13 mouse cellular contexts compared by ENCODE assay signal in genomic region chr9:50957956-50958489, GRCm38 (mm10). TPM values are rescaled to one million over a fixed set of nuclear protein-coding genes. Genes with fewer than 3 reads are reported as not detected.
DNase-seq lines count a peak whose midpoint lies in the region; ATAC-seq and TF ChIP-seq lines count a peak whose summit lies in the region.
"Had no signal": no experiment of that assay in that cellular context is flagged by ENCODE, and none has a peak within 500 bp of the region (broad histone marks: within the 10 kb centered on the region; RNA-seq: fewer than 3 reads in every experiment).

No protein-coding gene starts in this region.

- no peaks in the 10 kb centered on the region for H3K36me3 ChIP-seq in lung, postnatal 0 days (ENCODE audit: insufficient read depth, low read length)
- no peaks in the 10 kb centered on the region for H3K36me3 ChIP-seq in embryonic facial prominence, embryonic 10.5 days (replicated peaks)
- no peaks in the 10 kb centered on the region for H3K36me3 ChIP-seq in stomach, postnatal 0 days (ENCODE audit: control insufficient read depth, insufficient read depth, low read length)
- no peaks in the 10 kb centered on the region for H3K36me3 ChIP-seq in forebrain, embryonic 13.5 days (ENCODE audit: poor library complexity, severe bottlenecking)
- H3K36me3 ChIP-seq: hindbrain, embryonic 12.5 days; limb, embryonic 15.5 days had no signal

- H3K4me1 ChIP-seq in lung, postnatal 0 days (ENCODE audit: insufficient read depth, low read depth, low read length), result no peaks in the 10 kb centered on the region
- no peaks in the 10 kb centered on the region for H3K4me1 ChIP-seq in embryonic facial prominence, embryonic 10.5 days
- H3K4me1 ChIP-seq in stomach, postnatal 0 days (replicated peaks; ENCODE audit: control insufficient read depth, insufficient read depth), result no peaks in the 10 kb centered on the region
- H3K4me1 ChIP-seq in forebrain, embryonic 13.5 days, result no peaks in the 10 kb centered on the region
- H3K4me1 ChIP-seq: hindbrain, embryonic 12.5 days; limb, embryonic 15.5 days had no signal

- peak; percentile 9 for DNase-seq in lung, postnatal 0 days (ENCODE audit: low spot score)
- no peak for DNase-seq in lung, adult 18-20 months
- DNase-seq in adrenal gland, adult 2 months, result peak; percentile 79
- DNase-seq in embryonic facial prominence, embryonic 10.5 days (ENCODE audit: low spot score), result peak; percentile 45
- DNase-seq in stomach, postnatal 0 days (ENCODE audit: low spot score), result peak; percentile 24
- DNase-seq in ovary, adult 18-20 months (ENCODE audit: low spot score), result no peak
- DNase-seq: forebrain, postnatal 0 days; heart, adult 2 months had no signal

- H3K27me3 ChIP-seq in lung, postnatal 0 days (replicated peaks; ENCODE audit: insufficient read depth, low read length), result no peaks in the 10 kb centered on the region
- no peaks in the 10 kb centered on the region for H3K27me3 ChIP-seq in embryonic facial prominence, embryonic 10.5 days (replicated peaks; ENCODE audit: low read depth, poor library complexity, severe bottlenecking)
- H3K27me3 ChIP-seq in stomach, postnatal 0 days (ENCODE audit: control insufficient read depth, insufficient read depth, low read length), result no peaks in the 10 kb centered on the region
- H3K27me3 ChIP-seq in forebrain, embryonic 13.5 days, result no peaks in the 10 kb centered on the region
- H3K27me3 ChIP-seq: hindbrain, embryonic 12.5 days; limb, embryonic 15.5 days had no signal

- no peaks in the 10 kb centered on the region for H3K9me3 ChIP-seq in lung, postnatal 0 days (ENCODE audit: low read length)
- H3K9me3 ChIP-seq in embryonic facial prominence, embryonic 10.5 days, result no peaks in the 10 kb centered on the region
- H3K9me3 ChIP-seq in stomach, postnatal 0 days (ENCODE audit: control insufficient read depth, low read length), result no peaks in the 10 kb centered on the region
- peaks cover 6% of the 10 kb centered on the region; the same call in 1 of the 2 replicates for H3K9me3 ChIP-seq in forebrain, embryonic 13.5 days (replicated peaks)
- H3K9me3 ChIP-seq: G1E; limb, embryonic 15.5 days had no signal

- TF ChIP-seq CTCF in lung, postnatal 0 days (IDR thresholded peaks at IDR 0.05), result no peak
- no peak for TF ChIP-seq CTCF in stomach, postnatal 0 days (IDR thresholded peaks at IDR 0.05; ENCODE audit: low read depth)

- H3K9ac ChIP-seq in lung, postnatal 0 days (replicated peaks; ENCODE audit: low read depth), result no peak overlapping the region
- H3K9ac ChIP-seq in stomach, postnatal 0 days (ENCODE audit: low read length), result no peak overlapping the region
- no peak overlapping the region for H3K9ac ChIP-seq in forebrain, embryonic 13.5 days
- H3K9ac ChIP-seq: forebrain, postnatal 0 days; hindbrain, embryonic 12.5 days; limb, embryonic 15.5 days had no signal

- no peak overlapping the region for H3K4me2 ChIP-seq in lung, postnatal 0 days (replicated peaks; ENCODE audit: low read depth, low read length)
- no peak overlapping the region for H3K4me2 ChIP-seq in stomach, postnatal 0 days (replicated peaks; ENCODE audit: low read depth)
- H3K4me2 ChIP-seq in forebrain, embryonic 13.5 days, result no peak overlapping the region
- H3K4me2 ChIP-seq: hindbrain, embryonic 12.5 days; limb, embryonic 15.5 days had no signal

- H3K27ac ChIP-seq in lung, postnatal 0 days (ENCODE audit: low read length), result no peak overlapping the region
- H3K27ac ChIP-seq in embryonic facial prominence, embryonic 10.5 days (replicated peaks), result no peak overlapping the region
- H3K27ac ChIP-seq in stomach, postnatal 0 days (replicated peaks), result no peak overlapping the region
- no peak overlapping the region for H3K27ac ChIP-seq in forebrain, embryonic 13.5 days
- H3K27ac ChIP-seq: heart, adult 2 months; hindbrain, embryonic 12.5 days; limb, embryonic 15.5 days; macrophage had no signal

- ATAC-seq in lung, postnatal 0 days, result no peak
- ATAC-seq in stomach, postnatal 0 days (ENCODE audit: low FRiP score, low TSS enrichment), result no peak
- no peak for ATAC-seq in forebrain, embryonic 13.5 days
- ATAC-seq: forebrain, postnatal 0 days had no signal

- 48% methylated on average over 6 of the region's 6 CpGs for WGBS in lung, postnatal 0 days
- 43% methylated on average over 6 of the region's 6 CpGs for WGBS in embryonic facial prominence, embryonic 10.5 days
- WGBS in stomach, postnatal 0 days, result 47% methylated on average over 6 of the region's 6 CpGs
- WGBS in forebrain, embryonic 13.5 days, result 48% methylated on average over 6 of the region's 6 CpGs

- no peak overlapping the region for H3K4me3 ChIP-seq in lung, postnatal 0 days (ENCODE audit: low read depth, low read length)
- no peak overlapping the region for H3K4me3 ChIP-seq in embryonic facial prominence, embryonic 10.5 days
- H3K4me3 ChIP-seq in stomach, postnatal 0 days (ENCODE audit: low read depth, low read length), result no peak overlapping the region
- H3K4me3 ChIP-seq in forebrain, embryonic 13.5 days, result no peak overlapping the region
- H3K4me3 ChIP-seq: heart, adult 2 months; hindbrain, embryonic 12.5 days; limb, embryonic 15.5 days had no signal

- no peak for TF ChIP-seq EP300 in lung, postnatal 0 days (IDR thresholded peaks at IDR 0.05)
- TF ChIP-seq EP300 in stomach, postnatal 0 days (optimal IDR thresholded peaks at IDR 0.05), result no peak

RNA-seq across cellular contexts. Expression of gene Sik2, which starts 50.9 kb away (rescaled TPM):
- polyA plus RNA-seq in lung, postnatal 0 days (2015; fragmentation: Nextera tagmentation; extraction: Ambion mirVana), result 9.1 and 10.4 TPM in 2 replicates
- 100 to 1,000 TPM; 107 to 108 TPM for total RNA-seq in adrenal gland, adult 2 months (2021)
- 81.4 and 146 TPM in 2 replicates for polyA plus RNA-seq in adrenal gland, adult 2 months (2012; rRNA removed)
- 18.3 and 19.9 TPM in 2 replicates for polyA plus RNA-seq in embryonic facial prominence, embryonic 10.5 days (2016; fragmentation: Nextera tagmentation; extraction: Ambion mirVana)
- 9.8 and 10.1 TPM in 2 replicates for polyA plus RNA-seq in stomach, postnatal 0 days (2015; fragmentation: Nextera tagmentation; extraction: Ambion mirVana)
- 14.4 and 15.1 TPM in 2 replicates for polyA plus RNA-seq in forebrain, embryonic 13.5 days (2015; fragmentation: Nextera tagmentation; extraction: Ambion mirVana)

Comparison
In these comparisons a context has a peak if more than half of its experiments do, and no peak if none do; other contexts are left out.
1. DNase-seq: peak in lung, postnatal 0 days (single experiment), adrenal gland, adult 2 months (single experiment), embryonic facial prominence, embryonic 10.5 days (single experiment) and stomach, postnatal 0 days (single experiment); none in lung, adult 18-20 months (0 of 2) and ovary, adult 18-20 months (single experiment).